Mouse (Mus musculus) heart, adult 2 months (tissue): ENCODE measurements around the gene Rarres2.
A peak's percentile ranks its signal among the peaks of the same experiment; 100 is the strongest.

Source experiments
- CTCF ChIP-seq: fragments of 200-600 bp; IDR thresholded peaks from 2 replicates; pipeline ENCODE4 v1.8.1; 2022; ENCODE audit warnings: antibody characterized with exemption, mild to moderate bottlenecking, moderate library complexity
- EP300 ChIP-seq: fragments of 200-500 bp; IDR thresholded peaks from 2 replicates; pipeline ENCODE4 v1.6.1; 2011; ENCODE audit warnings: low read depth, low read length, control low read depth; ENCODE audit not compliant: insufficient read depth
- POLR2A ChIP-seq: fragments of 200-500 bp; IDR thresholded peaks from 2 replicates; pipeline ENCODE4 v1.6.1; 2011; ENCODE audit warnings: mild to moderate bottlenecking, low read depth, low read length, control low read depth; ENCODE audit not compliant: insufficient read depth

DNA sequence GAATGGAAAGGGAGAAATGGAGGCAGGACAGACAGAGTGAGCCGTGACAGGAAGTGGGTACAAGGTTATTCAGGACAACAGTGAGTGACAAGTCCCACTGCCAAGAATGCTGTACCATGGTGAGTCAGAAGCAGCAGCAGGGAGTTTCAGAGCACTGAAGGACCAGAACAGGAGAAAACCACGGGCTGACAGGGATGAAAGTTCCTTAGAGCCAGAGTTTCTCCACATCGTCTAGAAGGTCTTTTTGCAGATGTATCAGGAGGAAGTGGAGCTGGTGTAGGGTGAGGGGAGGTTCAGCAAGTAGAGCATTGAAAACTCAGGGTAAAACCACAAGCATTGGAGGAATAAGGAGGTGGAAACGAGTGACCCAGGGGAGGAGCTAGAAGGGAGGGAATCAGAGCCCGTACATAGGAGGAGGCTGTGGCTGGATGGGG, 6.6 kb upstream of the Rarres2 start:
- TF ChIP-seq CTCF (no peak), POLR2A (peak; percentile 63; the same call in 1 of the 2 replicates), EP300 (0 out of 2 replicates have a peak, but pooled peaks have one; percentile 12)
